14 mouse cellular contexts compared by ENCODE assay signal in genomic region chr14:32379395-32380098, GRCm38 (mm10). TPM values are rescaled to one million over a fixed set of nuclear protein-coding genes. Genes with fewer than 3 reads are reported as not detected.
DNase-seq lines count a peak whose midpoint lies in the region; ATAC-seq lines count a peak whose summit lies in the region.
"Had no signal": no experiment of that assay in that cellular context is flagged by ENCODE, and none has a peak within 500 bp of the region (broad histone marks: within the 10 kb centered on the region; RNA-seq: fewer than 3 reads in every experiment).

No protein-coding gene starts in this region.

- peak overlapping the region; percentile 24; the same call in 1 of the 2 replicates for H3K4me3 ChIP-seq in heart, embryonic 10.5 days
- 0 out of 2 replicates have a peak overlapping the region, but pooled peaks have one; percentile 6 for H3K4me3 ChIP-seq in hindbrain, embryonic 11.5 days (ENCODE audit: low read depth, low read length)
- no peak overlapping the region for H3K4me3 ChIP-seq in midbrain, embryonic 16.5 days (ENCODE audit: low read depth, low read length)
- H3K4me3 ChIP-seq: left cerebral cortex, adult 2 months had no signal

- H3K27ac ChIP-seq in heart, embryonic 10.5 days: no peak overlapping the region
- H3K27ac ChIP-seq in hindbrain, embryonic 11.5 days (ENCODE audit: low read depth, low read length): no peak overlapping the region
- no peak overlapping the region for H3K27ac ChIP-seq in midbrain, embryonic 16.5 days (ENCODE audit: low read length)
- H3K27ac ChIP-seq: left cerebral cortex, adult 2 months had no signal

- intact Hi-C loops in heart, postnatal 10 days (cut with DNase I): no loop called here

- no peak for DNase-seq in heart, embryonic 10.5 days (ENCODE audit: low spot score)
- no peak for DNase-seq in heart, postnatal 10 days
- peak; percentile 58 for DNase-seq in embryo, embryonic 11 days
- DNase-seq in hindbrain, embryonic 11.5 days (ENCODE audit: low spot score): peak; percentile 51
- DNase-seq in yolk sac, embryonic 10.5 days (ENCODE audit: low spot score): no peak
- no peak for DNase-seq in thymus, postnatal 0 days (ENCODE audit: low spot score)
- DNase-seq in adrenal gland, adult 2 months: no peak
- DNase-seq: cerebellum, adult 11 months had no signal

- no peaks in the 10 kb centered on the region for H3K36me3 ChIP-seq in heart, embryonic 10.5 days
- H3K36me3 ChIP-seq in hindbrain, embryonic 11.5 days (ENCODE audit: control insufficient read depth, insufficient read depth, low read length): no peaks in the 10 kb centered on the region
- H3K36me3 ChIP-seq in midbrain, embryonic 16.5 days (ENCODE audit: control insufficient read depth, insufficient read depth, low read length): no peaks in the 10 kb centered on the region

- no peak overlapping the region; the same call in 1 of the 2 replicates for H3K4me2 ChIP-seq in hindbrain, embryonic 11.5 days (replicated peaks; ENCODE audit: low read depth, low read length)
- peak overlapping the region; percentile 21; the same call in 1 of the 2 replicates for H3K4me2 ChIP-seq in midbrain, embryonic 16.5 days (ENCODE audit: low read length)

- no peak for ATAC-seq in hindbrain, embryonic 11.5 days (ENCODE audit: low FRiP score)
- ATAC-seq in midbrain, embryonic 16.5 days: no peak
- ATAC-seq: lung, postnatal 0 days had no signal

- no peak overlapping the region for H3K9ac ChIP-seq in hindbrain, embryonic 11.5 days (ENCODE audit: low read depth, low read length)
- H3K9ac ChIP-seq in midbrain, embryonic 16.5 days (ENCODE audit: low read depth, low read length): no peak overlapping the region

- H3K4me1 ChIP-seq in heart, embryonic 10.5 days: peaks cover 28% of the 10 kb centered on the region
- no peaks in the 10 kb centered on the region; the same call in 1 of the 2 replicates for H3K4me1 ChIP-seq in hindbrain, embryonic 11.5 days (replicated peaks; ENCODE audit: control insufficient read depth, insufficient read depth, low read length)
- H3K4me1 ChIP-seq in midbrain, embryonic 16.5 days (ENCODE audit: control insufficient read depth, insufficient read depth, low read length): peaks cover 14% of the 10 kb centered on the region; the same call in 1 of the 2 replicates

- H3K9me3 ChIP-seq in heart, embryonic 10.5 days: no peaks in the 10 kb centered on the region
- no peaks in the 10 kb centered on the region for H3K9me3 ChIP-seq in hindbrain, embryonic 11.5 days (ENCODE audit: control insufficient read depth, low read length)
- no peaks in the 10 kb centered on the region for H3K9me3 ChIP-seq in midbrain, embryonic 16.5 days (replicated peaks; ENCODE audit: control insufficient read depth, low read length, poor library complexity, severe bottlenecking)

- WGBS in heart, embryonic 10.5 days: 17% methylated on average over 22 of the region's 22 CpGs
- 16% methylated on average over 22 of the region's 22 CpGs for WGBS in hindbrain, embryonic 11.5 days
- WGBS in midbrain, embryonic 16.5 days: 10% methylated on average over 22 of the region's 22 CpGs

- H3K27me3 ChIP-seq in heart, embryonic 10.5 days (ENCODE audit: insufficient read depth, poor library complexity, severe bottlenecking): peaks cover 58% of the 10 kb centered on the region
- H3K27me3 ChIP-seq in hindbrain, embryonic 11.5 days (ENCODE audit: control insufficient read depth, insufficient read depth, low read length): no peaks in the 10 kb centered on the region; the same call in 1 of the 2 replicates
- no peaks in the 10 kb centered on the region for H3K27me3 ChIP-seq in midbrain, embryonic 16.5 days (ENCODE audit: control insufficient read depth, insufficient read depth, low read depth, low read length)

RNA-seq across cellular contexts. Expression of gene 1700024G13Rik, which starts 8.6 kb away (rescaled TPM):
- not detected in 2 replicates for polyA plus RNA-seq in heart, embryonic 10.5 days (2016; fragmentation: Nextera tagmentation; extraction: Ambion mirVana)
- not detected for total RNA-seq in heart, postnatal 10 days (2021)
- 1.4 and 1.6 TPM in 2 replicates for polyA plus RNA-seq in hindbrain, embryonic 11.5 days (2014; fragmentation: Nextera tagmentation; extraction: Ambion mirVana)
- 0.42 and 0.51 TPM in 2 replicates for polyA plus RNA-seq in midbrain, embryonic 16.5 days (2015; fragmentation: Nextera tagmentation; extraction: Ambion mirVana)
- polyA plus RNA-seq in thymus, postnatal 0 days (2015; fragmentation: Nextera tagmentation; extraction: Ambion mirVana): 0.33 and 0.40 TPM in 2 replicates
- total RNA-seq in adrenal gland, adult 2 months (2021): not detected
- polyA plus RNA-seq in adrenal gland, adult 2 months (2012; rRNA removed): not detected in 2 replicates
- total RNA-seq: left cerebral cortex, adult 2 months had no signal
- polyA plus RNA-seq: frontal cortex, adult 2 months; heart, postnatal 0 days; neural tube, embryonic 14.5 days had no signal

RNA-seq across cellular contexts. Expression of gene Ogdhl, which starts 57.7 kb away (rescaled TPM):
- 15.3 and 22.1 TPM in 2 replicates for polyA plus RNA-seq in heart, embryonic 10.5 days (2016; fragmentation: Nextera tagmentation; extraction: Ambion mirVana)
- 10 to 100 TPM; 13.3 to 14.2 TPM for total RNA-seq in heart, postnatal 10 days (2021)
- 13.9 and 14.5 TPM in 2 replicates for polyA plus RNA-seq in hindbrain, embryonic 11.5 days (2014; fragmentation: Nextera tagmentation; extraction: Ambion mirVana)
- polyA plus RNA-seq in midbrain, embryonic 16.5 days (2015; fragmentation: Nextera tagmentation; extraction: Ambion mirVana): 31.3 and 32.7 TPM in 2 replicates
- 2.3 and 2.4 TPM in 2 replicates for polyA plus RNA-seq in thymus, postnatal 0 days (2015; fragmentation: Nextera tagmentation; extraction: Ambion mirVana)
- total RNA-seq in adrenal gland, adult 2 months (2021): 10 to 100 TPM in 1 of 2 experiments, 1 to 10 TPM in 1; 5.5 to 10.6 TPM
- polyA plus RNA-seq in adrenal gland, adult 2 months (2012; rRNA removed): 7.1 and 9.0 TPM in 2 replicates

Comparison
In these comparisons a context has a peak if more than half of its experiments do, and no peak if none do; other contexts are left out.
1. DNase-seq: peak in embryo, embryonic 11 days (single experiment) and hindbrain, embryonic 11.5 days (single experiment); none in heart, embryonic 10.5 days (single experiment), heart, postnatal 10 days (0 of 2), yolk sac, embryonic 10.5 days (single experiment), thymus, postnatal 0 days (single experiment) and adrenal gland, adult 2 months (single experiment).